Mouse (Mus musculus): Measurements from ENCODE around the gene Abhd2. TPM values are rescaled to one million over a fixed set of nuclear protein-coding genes. Genes with fewer than 3 reads are reported as not detected.
"Not testable (repeated sequence)": the region's sequence is repeated elsewhere in the genome, so short reads cannot be mapped to it uniquely, and the experiment has no call there.

The Abhd2 gene
- polyA plus RNA-seq, 1 experiment from 2014 or later: 11.5 TPM

DNA sequence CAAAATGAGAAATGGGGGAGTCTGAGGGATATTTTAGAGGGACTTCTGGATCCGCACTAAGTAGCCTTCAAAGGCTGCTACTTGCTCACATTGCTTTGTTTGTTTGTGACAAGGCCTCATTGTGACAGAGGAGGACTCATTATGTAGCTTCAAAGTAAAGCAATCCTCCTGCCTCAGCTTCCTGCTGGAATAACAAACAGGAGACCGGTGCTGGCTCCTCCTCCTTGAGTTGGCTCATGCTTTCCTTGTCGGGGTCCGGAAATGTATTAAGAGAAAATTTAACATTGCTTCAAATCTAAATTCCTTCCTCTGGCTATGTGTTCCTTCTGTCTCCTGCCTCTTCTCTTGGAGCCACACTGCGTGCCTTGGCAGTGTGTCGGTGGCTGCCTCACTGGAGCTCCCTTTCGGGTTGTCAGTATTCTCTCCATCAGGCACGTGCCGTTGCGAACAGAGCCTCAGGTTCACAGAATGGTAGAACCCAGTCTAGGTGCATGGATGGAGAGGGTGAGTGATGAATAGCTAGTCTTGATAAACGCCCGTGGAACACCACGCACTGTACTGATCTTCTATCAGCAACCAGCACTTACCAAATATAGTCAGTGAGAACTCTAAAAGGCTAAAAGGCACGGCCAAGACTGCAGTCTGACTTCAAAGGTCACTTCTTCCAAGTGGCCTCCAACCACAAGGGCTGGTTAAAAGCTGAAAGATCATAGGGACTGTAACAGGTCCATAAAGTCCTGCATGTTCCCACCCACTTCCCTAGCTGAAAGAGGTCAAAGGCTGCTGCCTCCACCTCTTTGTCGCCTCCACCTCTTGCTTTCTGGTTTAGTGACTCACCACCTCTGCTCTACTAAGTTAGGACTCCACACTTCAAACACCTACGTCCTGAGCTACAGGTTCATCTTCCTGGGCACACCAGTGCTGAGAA lies 874 bp upstream of the Abhd2 start:
- H3K4me2 ChIP-seq (ENCODE audit: low read depth, low read length): peak overlapping the region; percentile 59
- H3K9me3 ChIP-seq (ENCODE audit: control insufficient read depth, low read length): no peaks in the 10 kb centered on the region
- H3K27me3 ChIP-seq (replicated peaks; ENCODE audit: control insufficient read depth, insufficient read depth, low read length): no peaks in the 10 kb centered on the region
- H3K4me1 ChIP-seq (ENCODE audit: control insufficient read depth, insufficient read depth, low read length): peaks cover 37% of the 10 kb centered on the region
- peak; percentile 64 for ATAC-seq
- H3K27ac ChIP-seq (ENCODE audit: low read length): peak overlapping the region; percentile 93
- peak overlapping the region; percentile 47 for H3K4me3 ChIP-seq (ENCODE audit: low read length)
- WGBS: 70% methylated on average over 16 of the region's 16 CpGs
- H3K36me3 ChIP-seq (ENCODE audit: control insufficient read depth, insufficient read depth, low read length): no peaks in the 10 kb centered on the region
- H3K9ac ChIP-seq (ENCODE audit: low read depth, low read length): peak overlapping the region; percentile 56

DNA sequence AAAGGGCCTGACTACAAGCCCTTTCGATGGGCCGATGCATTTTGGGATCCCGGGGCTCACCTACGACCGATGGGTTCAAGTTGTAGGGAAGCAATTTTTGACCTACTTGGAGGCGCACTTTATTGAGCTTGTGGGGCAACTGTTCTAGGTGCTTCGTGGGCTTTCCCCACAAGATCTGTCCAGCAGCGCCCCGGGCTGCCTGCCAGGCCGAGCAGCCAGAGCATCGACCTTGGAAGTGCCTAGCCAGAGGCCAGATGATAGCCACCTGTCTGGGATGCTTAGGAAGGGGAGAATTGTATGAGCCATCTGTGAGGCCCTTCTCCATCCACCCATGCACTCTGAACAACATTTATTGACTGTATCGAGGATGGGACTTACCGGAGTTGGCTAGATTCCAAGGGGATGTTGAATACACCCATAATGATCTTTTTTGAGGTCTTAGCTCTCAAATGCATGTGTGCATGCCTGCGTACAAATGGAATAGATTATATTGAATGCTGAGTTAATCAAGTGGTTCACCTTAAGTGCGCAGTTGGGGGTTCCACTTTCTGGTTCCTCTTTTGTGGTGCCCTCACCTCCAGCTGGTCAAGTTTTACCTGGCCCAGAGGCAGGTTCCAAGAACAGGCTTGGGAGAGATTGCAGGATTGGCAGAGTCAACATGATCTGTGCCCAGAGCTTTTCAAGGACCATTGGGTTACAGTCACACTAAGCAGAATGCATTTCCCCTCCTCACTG lies 906 bp downstream of the Abhd2 start:
- H3K4me3 ChIP-seq (ENCODE audit: low read length): peak overlapping the region; percentile 83
- H3K4me2 ChIP-seq (ENCODE audit: low read depth, low read length): peak overlapping the region; percentile 72
- H3K36me3 ChIP-seq (ENCODE audit: control insufficient read depth, insufficient read depth, low read length): no peaks in the 10 kb centered on the region
- ATAC-seq: no peak
- no peaks in the 10 kb centered on the region for H3K9me3 ChIP-seq (ENCODE audit: control insufficient read depth, low read length)
- H3K4me1 ChIP-seq (ENCODE audit: control insufficient read depth, insufficient read depth, low read length): peaks cover 40% of the 10 kb centered on the region
- peak overlapping the region; percentile 85 for H3K9ac ChIP-seq (ENCODE audit: low read depth, low read length)
- no peaks in the 10 kb centered on the region for H3K27me3 ChIP-seq (replicated peaks; ENCODE audit: control insufficient read depth, insufficient read depth, low read length)
- H3K27ac ChIP-seq (ENCODE audit: low read length): peak overlapping the region; percentile 76
- 11% methylated on average over 15 of the region's 15 CpGs for WGBS

DNA sequence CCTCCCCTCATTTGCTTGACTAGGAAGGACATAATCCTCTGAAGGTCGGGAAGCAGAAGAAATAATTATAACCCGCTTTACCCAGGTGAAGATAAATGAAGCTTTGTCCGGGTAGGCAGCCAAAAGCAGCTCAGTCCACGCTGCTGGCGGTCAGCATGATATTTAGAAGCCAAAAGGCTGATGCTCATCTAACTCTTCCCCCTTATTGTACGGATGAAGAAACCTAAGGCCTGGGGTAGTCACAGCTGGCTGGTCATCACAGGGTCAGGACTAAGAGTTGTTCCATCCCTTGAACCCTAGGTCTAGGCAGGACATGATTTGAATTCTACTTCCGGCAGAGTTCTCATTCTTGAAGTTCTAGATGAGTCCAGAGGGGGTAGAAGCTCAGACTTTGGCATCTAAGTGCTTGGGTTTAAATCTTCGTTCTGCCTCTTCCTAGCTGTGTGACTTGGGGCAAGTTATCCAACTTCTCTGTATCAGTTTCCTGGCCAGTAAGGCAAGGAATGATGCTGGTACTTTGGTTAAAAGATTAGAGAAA lies 1.5 kb downstream of the Abhd2 start:
- H3K4me1 ChIP-seq (ENCODE audit: control insufficient read depth, insufficient read depth, low read length): peaks cover 41% of the 10 kb centered on the region
- H3K4me2 ChIP-seq (ENCODE audit: low read depth, low read length): peak overlapping the region; percentile 72
- H3K9me3 ChIP-seq (ENCODE audit: control insufficient read depth, low read length): no peaks in the 10 kb centered on the region
- no peaks in the 10 kb centered on the region for H3K36me3 ChIP-seq (ENCODE audit: control insufficient read depth, insufficient read depth, low read length)
- H3K27ac ChIP-seq (ENCODE audit: low read length): no peak overlapping the region
- H3K27me3 ChIP-seq (replicated peaks; ENCODE audit: control insufficient read depth, insufficient read depth, low read length): no peaks in the 10 kb centered on the region
- peak overlapping the region; percentile 83 for H3K4me3 ChIP-seq (ENCODE audit: low read length)
- ATAC-seq: no peak
- 74% methylated on average over 8 of the region's 8 CpGs for WGBS
- peak overlapping the region; percentile 85 for H3K9ac ChIP-seq (ENCODE audit: low read depth, low read length)

DNA sequence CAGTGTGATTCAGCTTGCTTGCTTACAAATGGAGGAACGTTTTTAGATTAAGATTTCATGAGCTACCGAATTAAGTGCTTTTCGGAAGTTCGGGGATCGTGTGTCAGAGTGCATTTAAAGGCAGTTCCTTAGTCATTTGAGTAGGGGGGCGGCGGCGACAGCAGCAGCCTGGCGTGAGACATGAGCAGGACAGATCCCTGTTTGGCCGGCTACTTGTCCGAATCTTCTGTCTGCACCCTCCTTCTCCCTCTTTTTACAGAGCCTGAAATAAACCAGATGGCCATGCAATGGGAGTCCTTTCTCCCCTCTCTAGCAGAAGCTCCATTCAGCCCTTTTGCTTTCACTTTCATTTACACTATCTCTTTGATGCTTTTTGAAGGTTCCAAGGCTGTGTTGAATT lies 2.3 kb downstream of the Abhd2 start:
- peaks cover 45% of the 10 kb centered on the region for H3K4me1 ChIP-seq (ENCODE audit: control insufficient read depth, insufficient read depth, low read length)
- H3K9ac ChIP-seq (ENCODE audit: low read depth, low read length): peak overlapping the region; percentile 48; the same call in 1 of the 2 replicates
- no peak for ATAC-seq
- peak overlapping the region; percentile 32 for H3K4me3 ChIP-seq (ENCODE audit: low read length)
- no peaks in the 10 kb centered on the region for H3K27me3 ChIP-seq (replicated peaks; ENCODE audit: control insufficient read depth, insufficient read depth, low read length)
- no peaks in the 10 kb centered on the region for H3K36me3 ChIP-seq (ENCODE audit: control insufficient read depth, insufficient read depth, low read length)
- H3K27ac ChIP-seq (ENCODE audit: low read length): peak overlapping the region; percentile 65
- H3K9me3 ChIP-seq (ENCODE audit: control insufficient read depth, low read length): no peaks in the 10 kb centered on the region
- WGBS: 23% methylated on average over 11 of the region's 11 CpGs
- H3K4me2 ChIP-seq (ENCODE audit: low read depth, low read length): peak overlapping the region; percentile 72

DNA sequence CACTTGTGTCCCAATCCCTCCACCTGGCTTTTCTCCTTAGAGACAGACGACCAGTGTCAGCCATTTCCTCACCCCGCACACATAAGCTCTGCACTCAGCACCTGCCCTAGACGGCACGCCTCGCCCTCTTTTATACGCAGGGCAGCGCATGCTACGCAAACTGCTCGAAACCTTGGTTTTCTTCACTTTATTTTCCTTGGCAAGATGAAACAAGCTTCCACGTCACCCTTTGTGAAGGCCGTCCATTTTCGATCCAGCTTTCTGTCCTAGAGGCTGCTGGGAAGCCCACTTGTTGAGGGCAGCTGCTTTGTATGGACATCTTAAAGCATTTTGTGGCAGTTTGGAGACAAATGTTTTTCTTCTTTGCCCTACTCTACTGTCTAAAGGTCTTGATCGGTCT lies 5.4 kb downstream of the Abhd2 start:
- H3K27ac ChIP-seq (ENCODE audit: low read length): peak overlapping the region; percentile 81
- no peaks in the 10 kb centered on the region for H3K27me3 ChIP-seq (replicated peaks; ENCODE audit: control insufficient read depth, insufficient read depth, low read length)
- H3K36me3 ChIP-seq (ENCODE audit: control insufficient read depth, insufficient read depth, low read length): no peaks in the 10 kb centered on the region
- no peak overlapping the region for H3K4me3 ChIP-seq (ENCODE audit: low read length)
- no peaks in the 10 kb centered on the region for H3K9me3 ChIP-seq (ENCODE audit: control insufficient read depth, low read length)
- 68% methylated on average over 13 of the region's 13 CpGs for WGBS
- no peak overlapping the region for H3K4me2 ChIP-seq (ENCODE audit: low read depth, low read length)
- H3K4me1 ChIP-seq (ENCODE audit: control insufficient read depth, insufficient read depth, low read length): peaks cover 42% of the 10 kb centered on the region
- no peak overlapping the region for H3K9ac ChIP-seq (ENCODE audit: low read depth, low read length)
- no peak for ATAC-seq

DNA sequence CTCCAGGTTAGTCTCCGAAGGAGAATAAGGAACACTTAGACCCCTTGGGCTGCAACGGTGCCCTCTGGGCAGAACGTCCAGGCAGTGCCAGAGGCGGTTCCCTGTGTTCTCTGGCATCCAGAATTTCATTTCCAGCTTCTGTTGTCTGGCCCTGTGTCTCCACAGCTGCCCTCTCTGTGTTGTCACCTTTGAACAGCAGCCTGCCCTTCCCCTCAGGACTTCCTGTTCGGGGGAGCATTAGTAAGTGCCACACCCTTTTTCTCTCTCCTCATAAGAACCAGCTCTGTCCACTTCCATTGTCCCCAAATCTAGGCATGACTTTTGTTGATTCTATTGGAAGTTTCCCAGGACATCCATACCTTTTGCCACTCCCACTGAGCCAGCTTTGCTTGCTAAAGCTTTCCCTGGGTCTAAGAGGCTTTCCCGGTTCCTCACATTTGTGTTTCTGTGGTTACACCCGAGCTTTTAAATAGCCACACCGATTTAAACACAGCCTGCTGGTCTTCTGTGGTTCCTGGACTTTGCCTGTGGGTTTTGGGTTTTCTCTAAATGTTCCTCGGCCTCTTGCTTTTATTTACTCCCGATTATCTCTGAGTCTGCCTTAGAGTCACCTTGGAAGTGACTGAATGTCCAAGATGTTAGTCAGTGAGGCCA lies 6.5 kb downstream of the Abhd2 start:
- Histone ChIP-seq H3K9ac (ENCODE audit: low read depth, low read length) (peak overlapping the region; percentile 52), H3K9me3 (ENCODE audit: control insufficient read depth, low read length) (no peaks in the 10 kb centered on the region), H3K36me3 (ENCODE audit: control insufficient read depth, insufficient read depth, low read length) (no peaks in the 10 kb centered on the region), H3K4me3 (ENCODE audit: low read length) (no peak overlapping the region), H3K27me3 (replicated peaks; ENCODE audit: control insufficient read depth, insufficient read depth, low read length) (no peaks in the 10 kb centered on the region), H3K4me1 (ENCODE audit: control insufficient read depth, insufficient read depth, low read length) (peaks cover 37% of the 10 kb centered on the region), H3K4me2 (ENCODE audit: low read depth, low read length) (no peak overlapping the region), H3K27ac (ENCODE audit: low read length) (peak overlapping the region; percentile 81)
- ATAC-seq: peak; percentile 47
- WGBS: 57% methylated on average over 10 of the region's 10 CpGs

DNA sequence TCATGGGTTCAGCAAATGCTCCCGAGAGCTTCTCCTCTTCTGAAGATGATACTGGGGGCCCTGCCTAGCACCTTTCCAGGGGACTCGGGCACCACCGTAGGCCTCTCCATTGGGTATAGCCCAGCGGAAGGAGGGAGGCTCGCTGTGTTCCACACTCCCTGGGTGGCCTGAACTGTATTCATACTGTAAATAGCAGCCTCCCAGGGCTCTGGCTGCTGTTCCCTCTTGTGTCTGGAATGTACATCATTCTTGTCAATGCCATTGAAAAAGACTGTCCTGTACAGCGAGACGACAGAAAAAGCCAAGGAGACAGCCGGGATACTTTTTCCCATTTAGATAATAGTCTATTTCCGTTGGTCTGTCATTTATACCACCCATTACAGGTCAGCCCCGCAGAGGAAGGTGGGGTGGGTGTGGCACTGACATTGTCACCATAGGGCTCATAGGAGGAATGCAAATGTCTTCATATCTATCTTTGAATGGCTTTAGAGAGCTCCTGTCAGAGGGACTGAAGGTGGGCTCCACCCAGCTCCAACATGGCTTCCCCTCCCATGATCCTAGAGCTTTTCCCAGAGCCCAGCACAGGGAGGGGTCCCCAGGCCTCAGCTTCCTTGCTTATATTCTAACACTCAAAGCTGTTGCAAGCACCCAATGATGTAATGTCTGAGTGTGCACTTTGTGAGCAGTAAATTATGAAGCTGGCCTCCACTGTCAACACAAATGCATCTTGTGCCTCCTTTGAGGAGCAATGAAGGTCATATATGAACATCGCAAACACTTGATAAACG lies 10.1 kb downstream of the Abhd2 start:
- ATAC-seq: peak; percentile 54

DNA sequence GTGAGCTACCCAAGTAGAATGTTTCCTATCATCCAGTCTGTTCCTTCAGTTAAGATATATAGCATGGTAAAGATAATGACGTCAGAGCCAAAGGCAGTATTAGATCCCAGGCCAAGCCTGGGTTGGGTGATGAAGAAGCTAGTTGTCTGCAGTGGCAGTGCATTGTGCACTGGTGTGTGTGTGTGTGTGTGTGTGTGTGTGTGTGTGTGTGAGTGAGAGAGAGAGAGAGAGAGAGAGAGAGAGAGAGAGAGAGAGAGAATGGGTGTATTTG lies 10.6 kb downstream of the Abhd2 start:
- WGBS: 34% methylated on average over 1 of the region's 1 CpGs
- H3K4me3 ChIP-seq (ENCODE audit: low read length); ATAC-seq; H3K36me3 ChIP-seq (ENCODE audit: control insufficient read depth, insufficient read depth, low read length); H3K27ac ChIP-seq (ENCODE audit: low read length); H3K4me2 ChIP-seq (ENCODE audit: low read depth, low read length); H3K9ac ChIP-seq (ENCODE audit: low read depth, low read length); H3K9me3 ChIP-seq (ENCODE audit: control insufficient read depth, low read length); H3K27me3 ChIP-seq (replicated peaks; ENCODE audit: control insufficient read depth, insufficient read depth, low read length): not testable (repeated sequence)
- H3K4me1 ChIP-seq (ENCODE audit: control insufficient read depth, insufficient read depth, low read length): peaks cover 24% of the 10 kb centered on the region

More for the DNA sequence above, 10.1 kb downstream of the Abhd2 start:
- no peak overlapping the region for H3K4me2 ChIP-seq (ENCODE audit: low read depth, low read length)
- no peak overlapping the region for H3K9ac ChIP-seq (ENCODE audit: low read depth, low read length)
- no peak overlapping the region for H3K4me3 ChIP-seq (ENCODE audit: low read length)
- H3K4me1 ChIP-seq (ENCODE audit: control insufficient read depth, insufficient read depth, low read length): peaks cover 28% of the 10 kb centered on the region
- H3K27me3 ChIP-seq (replicated peaks; ENCODE audit: control insufficient read depth, insufficient read depth, low read length): no peaks in the 10 kb centered on the region
- no peaks in the 10 kb centered on the region for H3K36me3 ChIP-seq (ENCODE audit: control insufficient read depth, insufficient read depth, low read length)
- peak overlapping the region; percentile 16; the same call in 1 of the 2 replicates for H3K27ac ChIP-seq (ENCODE audit: low read length)
- 51% methylated on average over 12 of the region's 12 CpGs for WGBS
- no peaks in the 10 kb centered on the region for H3K9me3 ChIP-seq (ENCODE audit: control insufficient read depth, low read length)
